Comparison of ENCODE assay signal across 17 mouse cellular contexts in the genomic region with DNA sequence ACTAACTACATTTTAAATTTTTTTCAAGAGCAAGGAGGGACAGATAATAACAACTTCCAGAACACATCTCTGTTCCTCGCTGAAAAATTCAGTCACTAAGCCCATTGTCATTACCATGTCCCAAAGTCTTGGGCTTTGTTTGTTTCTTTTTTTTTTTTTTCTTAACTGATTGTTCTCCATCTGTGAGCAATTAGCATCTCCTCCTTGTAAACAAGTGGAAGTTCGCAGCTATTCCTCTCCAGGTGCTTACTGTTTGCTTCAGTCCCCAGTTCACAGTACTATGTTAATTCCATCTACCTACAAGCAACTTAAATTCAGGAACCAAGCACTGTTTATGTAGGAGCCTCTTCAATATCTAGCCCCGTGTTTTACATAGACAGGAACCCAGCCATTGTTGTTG.
"Had no signal": no experiment of that assay in that cellular context is flagged by ENCODE, and none has a peak within 500 bp of the region (broad histone marks: within the 10 kb centered on the region; RNA-seq: fewer than 3 reads in every experiment).

No protein-coding gene starts in this region.

- H3K27ac ChIP-seq: neural tube, embryonic 12.5 days; neural tube, embryonic 13.5 days; neural tube, embryonic 15.5 days; stomach, embryonic 15.5 days; stomach, postnatal 0 days had no signal

- H3K9ac ChIP-seq: neural tube, embryonic 12.5 days; neural tube, embryonic 13.5 days; neural tube, embryonic 15.5 days; stomach, embryonic 15.5 days had no signal

- DNase-seq: retina, postnatal 1 day; right cerebral cortex, adult 18-20 months; right cerebral cortex, postnatal 14 days; right cerebral cortex, postnatal 25 days; right cerebral cortex, postnatal 4 days; spleen, adult 18-20 months; thymus, adult 18-20 months; thymus, adult 2 months; thymus, postnatal 14 days; thymus, postnatal 25 days; thymus, postnatal 36 days; thymus, postnatal 4 days had no signal

- H3K36me3 ChIP-seq: neural tube, embryonic 12.5 days; neural tube, embryonic 13.5 days; neural tube, embryonic 15.5 days; stomach, embryonic 15.5 days had no signal

- H3K9me3 ChIP-seq: neural tube, embryonic 13.5 days; neural tube, embryonic 15.5 days; stomach, embryonic 15.5 days had no signal

- H3K4me1 ChIP-seq: neural tube, embryonic 12.5 days; neural tube, embryonic 15.5 days; stomach, embryonic 15.5 days had no signal

- H3K4me3 ChIP-seq: neural tube, embryonic 12.5 days; neural tube, embryonic 13.5 days; neural tube, embryonic 15.5 days; stomach, embryonic 15.5 days had no signal
